7 mouse cellular contexts compared by ENCODE assay signal in the genomic region with DNA sequence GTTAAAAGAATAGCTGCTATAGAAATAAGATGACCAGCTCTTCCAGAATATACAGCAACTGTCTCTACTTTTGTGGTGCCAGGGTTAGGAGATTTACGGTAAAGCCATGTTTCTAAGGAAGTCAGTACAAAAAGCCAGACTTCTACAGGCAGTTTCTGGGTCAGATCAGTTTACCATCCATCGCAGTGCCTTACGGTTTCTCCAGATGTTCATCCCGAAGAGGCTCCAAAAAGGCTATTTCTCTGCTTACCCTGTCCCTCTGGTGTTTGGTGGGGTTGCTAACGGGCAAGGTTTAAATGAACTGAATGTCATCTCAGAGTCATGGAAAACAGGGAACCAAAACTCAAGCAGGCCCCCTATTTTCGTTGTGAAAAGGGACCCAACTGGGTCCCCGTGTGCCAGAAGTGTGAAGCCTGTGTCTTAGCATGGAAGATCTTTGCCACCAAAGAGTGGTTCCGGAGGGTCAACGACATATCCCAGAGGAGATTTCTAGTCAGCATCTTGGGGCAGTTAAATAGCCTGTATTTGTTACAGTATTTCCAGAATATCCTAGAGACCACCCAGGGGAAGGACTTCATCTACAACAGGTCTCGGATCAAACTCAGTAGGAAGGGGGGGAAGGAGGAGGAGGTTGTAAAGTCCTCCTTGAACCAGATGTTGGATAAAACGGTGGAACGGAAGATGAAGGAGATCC. TPM values are rescaled to one million over a fixed set of nuclear protein-coding genes. Genes with fewer than 3 reads are reported as not detected.
DNase-seq lines count a peak whose midpoint lies in the region; ATAC-seq and TF ChIP-seq lines count a peak whose summit lies in the region.

A gene (plus strand): TSS at position 109 of the 694 bp plus-strand sequence.

- no peaks in the 10 kb centered on the region for H3K27me3 ChIP-seq in thymus, adult 2 months (ENCODE audit: control insufficient read depth, insufficient read depth, low read length)
- no peaks in the 10 kb centered on the region for H3K27me3 ChIP-seq in embryonic facial prominence, embryonic 13.5 days
- H3K27me3 ChIP-seq in hindbrain, embryonic 13.5 days: no peaks in the 10 kb centered on the region
- 0 out of 2 replicates have a peak, but pooled peaks cover 5% of the 10 kb centered on the region for H3K27me3 ChIP-seq in limb, embryonic 10.5 days (ENCODE audit: low read depth, poor library complexity, severe bottlenecking)
- H3K27me3 ChIP-seq in midbrain, embryonic 16.5 days (ENCODE audit: control insufficient read depth, insufficient read depth, low read depth, low read length): no peaks in the 10 kb centered on the region

- no peak for TF ChIP-seq POLR2A in thymus, adult 2 months (IDR thresholded peaks at IDR 0.05; ENCODE audit: control insufficient read depth, extremely low read depth, insufficient read depth, low read length, poor library complexity)

- H3K4me3 ChIP-seq in thymus, adult 2 months (ENCODE audit: control insufficient read depth, insufficient read depth, low read length): peak within 1 kb of the TSS; percentile 44
- H3K4me3 ChIP-seq in embryonic facial prominence, embryonic 13.5 days: peak within 1 kb of the TSS; percentile 33
- H3K4me3 ChIP-seq in hindbrain, embryonic 13.5 days: 0 out of 2 replicates have a peak within 1 kb of the TSS, but pooled peaks have one; percentile 3
- H3K4me3 ChIP-seq in limb, embryonic 10.5 days: peak within 1 kb of the TSS; percentile 42
- H3K4me3 ChIP-seq in midbrain, embryonic 16.5 days (ENCODE audit: low read depth, low read length): no peak within 1 kb of the TSS

- DNase-seq in thymus, adult 2 months: peak; percentile 41
- no peak for DNase-seq in thymus, adult 18-20 months
- peak; percentile 48 for DNase-seq in limb, embryonic 10.5 days (ENCODE audit: low spot score)
- no peak for DNase-seq in urinary bladder, postnatal 25 days (ENCODE audit: low spot score)

- peaks cover 17% of the 10 kb centered on the region for H3K4me1 ChIP-seq in thymus, adult 2 months (replicated peaks; ENCODE audit: control insufficient read depth, insufficient read depth, low read length)
- H3K4me1 ChIP-seq in embryonic facial prominence, embryonic 13.5 days: peaks cover 14% of the 10 kb centered on the region
- H3K4me1 ChIP-seq in hindbrain, embryonic 13.5 days (replicated peaks): 0 out of 2 replicates have a peak, but pooled peaks cover 3% of the 10 kb centered on the region
- peaks cover 25% of the 10 kb centered on the region for H3K4me1 ChIP-seq in limb, embryonic 10.5 days
- H3K4me1 ChIP-seq in midbrain, embryonic 16.5 days (ENCODE audit: control insufficient read depth, insufficient read depth, low read length): peaks cover 3% of the 10 kb centered on the region; the same call in 1 of the 2 replicates

- peak within 1 kb of the TSS; percentile 54 for H3K9ac ChIP-seq in embryonic facial prominence, embryonic 13.5 days
- 0 out of 2 replicates have a peak within 1 kb of the TSS, but pooled peaks have one; percentile 24 for H3K9ac ChIP-seq in hindbrain, embryonic 13.5 days
- H3K9ac ChIP-seq in midbrain, embryonic 16.5 days (ENCODE audit: low read depth, low read length): peak within 1 kb of the TSS; percentile 47; the same call in 1 of the 2 replicates

- H3K27ac ChIP-seq in thymus, adult 2 months (ENCODE audit: control insufficient read depth, insufficient read depth, low read length): peak within 1 kb of the TSS; percentile 72
- H3K27ac ChIP-seq in embryonic facial prominence, embryonic 13.5 days: peak within 1 kb of the TSS; percentile 87
- H3K27ac ChIP-seq in hindbrain, embryonic 13.5 days: no peak within 1 kb of the TSS
- H3K27ac ChIP-seq in limb, embryonic 10.5 days: peak within 1 kb of the TSS; percentile 84
- no peak within 1 kb of the TSS for H3K27ac ChIP-seq in midbrain, embryonic 16.5 days (ENCODE audit: low read length)

- ATAC-seq in embryonic facial prominence, embryonic 13.5 days (ENCODE audit: insufficient number of reproducible peaks, insufficient read depth, low FRiP score, low TSS enrichment, low read depth): no peak
- ATAC-seq in hindbrain, embryonic 13.5 days (ENCODE audit: low FRiP score): no peak
- no peak for ATAC-seq in midbrain, embryonic 16.5 days

- 31% methylated on average over 12 of the region's 12 CpGs for WGBS in thymus, adult 2 months
- WGBS in embryonic facial prominence, embryonic 13.5 days: 10% methylated on average over 12 of the region's 12 CpGs
- 33% methylated on average over 12 of the region's 12 CpGs for WGBS in hindbrain, embryonic 13.5 days
- WGBS in limb, embryonic 10.5 days: 19% methylated on average over 12 of the region's 12 CpGs
- WGBS in midbrain, embryonic 16.5 days: 34% methylated on average over 12 of the region's 12 CpGs

- no peak for TF ChIP-seq CTCF in thymus, adult 2 months (IDR thresholded peaks at IDR 0.05; ENCODE audit: borderline replicate concordance, control insufficient read depth, extremely low read depth, insufficient read depth, low read length, poor library complexity)

- H3K9me3 ChIP-seq in embryonic facial prominence, embryonic 13.5 days: no peaks in the 10 kb centered on the region
- H3K9me3 ChIP-seq in hindbrain, embryonic 13.5 days: no peaks in the 10 kb centered on the region
- H3K9me3 ChIP-seq in limb, embryonic 10.5 days (replicated peaks): no peaks in the 10 kb centered on the region
- H3K9me3 ChIP-seq in midbrain, embryonic 16.5 days (replicated peaks; ENCODE audit: control insufficient read depth, low read length, poor library complexity, severe bottlenecking): no peaks in the 10 kb centered on the region

- H3K36me3 ChIP-seq in thymus, adult 2 months (ENCODE audit: control insufficient read depth, insufficient read depth, low read length): no peaks in the 10 kb centered on the region
- H3K36me3 ChIP-seq in embryonic facial prominence, embryonic 13.5 days: peaks cover 6% of the 10 kb centered on the region
- H3K36me3 ChIP-seq in hindbrain, embryonic 13.5 days: no peaks in the 10 kb centered on the region
- H3K36me3 ChIP-seq in limb, embryonic 10.5 days: no peaks in the 10 kb centered on the region
- H3K36me3 ChIP-seq in midbrain, embryonic 16.5 days (ENCODE audit: control insufficient read depth, insufficient read depth, low read length): no peaks in the 10 kb centered on the region

- H3K4me2 ChIP-seq in embryonic facial prominence, embryonic 13.5 days: peak within 1 kb of the TSS; percentile 60
- peak within 1 kb of the TSS; percentile 31 for H3K4me2 ChIP-seq in hindbrain, embryonic 13.5 days
- peak within 1 kb of the TSS; percentile 46 for H3K4me2 ChIP-seq in midbrain, embryonic 16.5 days (ENCODE audit: low read length)

RNA-seq across cellular contexts. Expression of the gene that starts here (rescaled TPM):
- polyA plus RNA-seq in thymus, adult 2 months (2012; rRNA removed): 4.3 and 5.2 TPM in 2 replicates
- polyA plus RNA-seq in embryonic facial prominence, embryonic 13.5 days (2015; fragmentation: Nextera tagmentation; extraction: Ambion mirVana): 0.89 and 1.0 TPM in 2 replicates
- polyA plus RNA-seq in hindbrain, embryonic 13.5 days (2015; fragmentation: Nextera tagmentation; extraction: Ambion mirVana): 0.34 and 0.40 TPM in 2 replicates
- 0.31 and 0.84 TPM in 2 replicates for polyA plus RNA-seq in limb, embryonic 10.5 days (2016; fragmentation: Nextera tagmentation; extraction: Ambion mirVana)
- 0.31 and 0.50 TPM in 2 replicates for polyA plus RNA-seq in midbrain, embryonic 16.5 days (2015; fragmentation: Nextera tagmentation; extraction: Ambion mirVana)

Comparison
In these comparisons a context has a peak if more than half of its experiments do, and no peak if none do; other contexts are left out.
1. Peak in DNase-seq, H3K4me3 ChIP-seq and H3K27ac ChIP-seq in limb, embryonic 10.5 days; RNA of the gene not detected or under 1 TPM.
2. H3K27ac ChIP-seq: peak in thymus, adult 2 months (single experiment) and embryonic facial prominence, embryonic 13.5 days (single experiment); none in hindbrain, embryonic 13.5 days (single experiment) and midbrain, embryonic 16.5 days (single experiment).
3. Peak in every context shown above with its lines, with median percentiles within 50 percentile points of each other: H3K4me2 ChIP-seq and H3K9ac ChIP-seq.